Mouse (Mus musculus) common myeloid progenitor, adult 5-6 weeks (primary cell): ENCODE data around the gene Kpna2. TPM values are rescaled to one million over a fixed set of nuclear protein-coding genes. Genes with fewer than 3 reads are reported as not detected.

Experiments used
- ATAC-seq: replicated peaks from 2 replicates; pipeline ENCODE4 v1.8.0; 2016; ENCODE audit warnings: low read depth, mild to moderate bottlenecking, moderate TSS enrichment, inconsistent platforms; ENCODE audit not compliant: poor library complexity, severe bottlenecking
- total RNA-seq: library from RNA; stranded (forward); fragments of 200-1000, 187-1606 nt; gene quantifications from 2 replicates; pipeline ENCODE4 v1.2.3, GENCODE M21; 2017

Gene Kpna2
- total RNA-seq, 1 experiment from 2014 or later = 199 TPM

DNA sequence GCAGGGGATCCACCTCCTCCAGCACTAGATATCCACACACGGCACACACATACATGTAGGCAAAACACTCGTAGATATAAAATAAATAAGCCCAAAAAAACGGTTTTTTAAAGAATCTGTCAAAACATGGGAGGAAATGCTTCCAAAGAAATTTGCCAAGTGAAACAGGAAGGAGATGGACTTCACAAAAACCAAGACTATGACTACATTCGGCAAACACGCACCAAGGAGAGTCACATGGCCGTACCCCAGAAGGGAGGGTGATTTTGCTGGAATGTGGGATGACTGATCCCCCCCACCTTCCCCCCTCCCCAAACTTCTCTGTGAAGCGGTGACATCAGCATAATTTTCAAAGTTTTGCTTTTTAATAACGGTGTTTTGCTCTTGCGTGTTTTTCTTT, 45.2 kb downstream of the Kpna2 start:
- no peak for ATAC-seq

Other genes with a start within 250 kb of the Kpna2 start
- 42.0 and 56.8 TPM in 2 replicates for gene Pecam1, start 248.9 kb downstream of the Kpna2 start, total RNA-seq
- 54.7 and 67.1 TPM in 2 replicates for gene Milr1, start 248.3 kb downstream of the Kpna2 start, total RNA-seq
- gene Polg2, start 220.0 kb downstream of the Kpna2 start, total RNA-seq = 12.6 and 16.8 TPM in 2 replicates
- 1,468 and 1,558 TPM in 2 replicates for gene Ddx5, start 210.4 kb downstream of the Kpna2 start, total RNA-seq
- gene Cep95, start 210.3 kb downstream of the Kpna2 start, total RNA-seq = 17.6 and 17.7 TPM in 2 replicates
- 26.2 and 30.2 TPM in 2 replicates for gene Smurf2, start 78.8 kb downstream of the Kpna2 start, total RNA-seq
- 2.1 TPM in 1 of 2 replicates, not detected in the other for gene 1810010H24Rik, start 26.1 kb upstream of the Kpna2 start, total RNA-seq
- 58.5 and 82.2 TPM in 2 replicates for gene Bptf, start 132.6 kb upstream of the Kpna2 start, total RNA-seq
- gene Nol11, start 189.8 kb upstream of the Kpna2 start, total RNA-seq = 55.5 and 58.3 TPM in 2 replicates